Mouse (Mus musculus) stomach, embryonic 15.5 days (tissue): ENCODE measurements around the gene Fcho2. TPM values are rescaled to one million over a fixed set of nuclear protein-coding genes. Genes with fewer than 3 reads are reported as not detected.
"Not testable (repeated sequence)": the region's sequence is repeated elsewhere in the genome, so short reads cannot be mapped to it uniquely, and the experiment has no call there.

ENCODE experiments used
- ATAC-seq: fragments of 200-750 bp; cut with Nextera tagmentation; 2 replicates; pipeline ENCODE4 v1.8.0; 2017; ENCODE audit warnings: low read depth, moderate number of reproducible peaks, moderate TSS enrichment; ENCODE audit not compliant: insufficient read depth, low FRiP score
- H3K27ac ChIP-seq: fragments of 300-500 bp; sonication (generic); 2 replicates; pipeline ENCODE4 v1.5.1; 2015; ENCODE audit warnings: mild to moderate bottlenecking, inconsistent platforms
- H3K27me3 ChIP-seq: fragments of 300-500 bp; sonication (generic); replicated peaks from 2 replicates; pipeline ENCODE4 v1.6.1; 2015; ENCODE audit warnings: inconsistent platforms
- H3K36me3 ChIP-seq: fragments of 300-500 bp; sonication (generic); 2 replicates; pipeline ENCODE4 v1.6.1; 2015; ENCODE audit warnings: inconsistent platforms
- H3K4me1 ChIP-seq: fragments of 300-500 bp; sonication (generic); 2 replicates; pipeline ENCODE4 v1.6.1; 2015; ENCODE audit warnings: inconsistent platforms
- H3K4me2 ChIP-seq: fragments of 300-500 bp; sonication (generic); 2 replicates; pipeline ENCODE4 v1.6.1; 2015; ENCODE audit warnings: mild to moderate bottlenecking, inconsistent platforms
- H3K4me3 ChIP-seq: fragments of 300-500 bp; sonication (generic); replicated peaks from 2 replicates; pipeline ENCODE4 v1.5.1; 2015; ENCODE audit warnings: inconsistent platforms
- H3K9ac ChIP-seq: fragments of 300-500 bp; sonication (generic); 2 replicates; pipeline ENCODE4 v1.6.1; 2015; ENCODE audit warnings: inconsistent platforms
- H3K9me3 ChIP-seq: fragments of 300-500 bp; sonication (generic); 2 replicates; pipeline ENCODE4 v1.6.1; 2016; ENCODE audit warnings: inconsistent platforms
- WGBS: fragments of 180-500 bp; shearing (Covaris S2); methylation state at CpG from one replicate; pipeline ENCODE4 v1.1.7; 2015; 5-methylcytosine and 5-hydroxymethylcytosine counted together
- polyA plus RNA-seq: library from polyadenylated mRNA; unstranded; fragments of >200 nt; fragmentation: Nextera tagmentation; extraction: Ambion mirVana; gene quantifications from 2 replicates; pipeline ENCODE4 v1.2.1, GENCODE M21; 2015

Gene Fcho2
- 41.6 and 47.8 TPM in 2 replicates for polyA plus RNA-seq

GRCm38 (mm10) chr13:98815147-98815785 is at the start of gene Fcho2:
TSS of gene Fcho2 (minus strand) at chr13:98815449.
- peak within 1 kb of the TSS; percentile 73 for H3K4me3 ChIP-seq
- no peaks in the 10 kb centered on the region for H3K27me3 ChIP-seq
- WGBS, result under 1% methylated on average over 42 of the region's 61 CpGs
- peaks cover 15% of the 10 kb centered on the region; the same call in 1 of the 2 replicates for H3K4me1 ChIP-seq
- H3K36me3 ChIP-seq, result no peaks in the 10 kb centered on the region
- peak within 1 kb of the TSS; percentile 97 for H3K27ac ChIP-seq
- peak within 1 kb of the TSS; percentile 53 for H3K4me2 ChIP-seq
- peak within 1 kb of the TSS; percentile 70 for H3K9ac ChIP-seq
- ATAC-seq, result peak; percentile 97
- H3K9me3 ChIP-seq, result no peaks in the 10 kb centered on the region

GRCm38 (mm10) chr13:98855291-98855690 is 40.0 kb upstream of the Fcho2 start:
- H3K4me1 ChIP-seq, result no peaks in the 10 kb centered on the region
- H3K27me3 ChIP-seq, result no peaks in the 10 kb centered on the region
- peaks cover 54% of the 10 kb centered on the region for H3K36me3 ChIP-seq
- 92% methylated on average over 8 of the region's 8 CpGs for WGBS
- H3K9me3 ChIP-seq, result no peaks in the 10 kb centered on the region
- no peak for ATAC-seq
- H3K27ac ChIP-seq, result no peak overlapping the region
- no peak overlapping the region for H3K4me3 ChIP-seq
- no peak overlapping the region for H3K9ac ChIP-seq
- no peak overlapping the region for H3K4me2 ChIP-seq

- Histone ChIP-seq H3K4me1 (no peaks in the 10 kb centered on the region), H3K27me3 (no peaks in the 10 kb centered on the region), H3K4me2 (no peak overlapping the region), H3K9me3 (no peaks in the 10 kb centered on the region), H3K9ac (no peak overlapping the region), H3K27ac (no peak overlapping the region), H3K36me3 (peaks cover 13% of the 10 kb centered on the region; the same call in 1 of the 2 replicates), H3K4me3 (no peak overlapping the region)
- 65% methylated on average over 1 of the region's 1 CpGs for WGBS
- ATAC-seq, result no peak
These were observed 30.5 kb upstream of the Fcho2 start for GRCm38 (mm10) chr13:98845794-98846193.

- Histone ChIP-seq H3K36me3 (peaks cover 11% of the 10 kb centered on the region), H3K4me3 (no peak overlapping the region), H3K27ac (no peak overlapping the region), H3K9me3 (no peaks in the 10 kb centered on the region), H3K4me2 (no peak overlapping the region), H3K9ac (no peak overlapping the region), H3K4me1 (no peaks in the 10 kb centered on the region), H3K27me3 (no peaks in the 10 kb centered on the region)
- no peak for ATAC-seq
- 88% methylated on average over 6 of the region's 6 CpGs for WGBS
These were observed 21.3 kb upstream of the Fcho2 start for GRCm38 (mm10) chr13:98836423-98837088.

GRCm38 (mm10) chr13:98835740-98836139 is 20.5 kb upstream of the Fcho2 start:
- H3K4me2 ChIP-seq, result no peak overlapping the region
- H3K27ac ChIP-seq, result no peak overlapping the region
- H3K4me1 ChIP-seq, result no peaks in the 10 kb centered on the region
- no peak for ATAC-seq
- H3K27me3 ChIP-seq, result no peaks in the 10 kb centered on the region
- H3K4me3 ChIP-seq, result no peak overlapping the region
- H3K9me3 ChIP-seq, result no peaks in the 10 kb centered on the region
- H3K36me3 ChIP-seq, result peaks cover 11% of the 10 kb centered on the region
- WGBS, result 87% methylated on average over 5 of the region's 5 CpGs
- no peak overlapping the region for H3K9ac ChIP-seq

GRCm38 (mm10) chr13:98834723-98835122 is 19.5 kb upstream of the Fcho2 start:
- ATAC-seq, result no peak
- Histone ChIP-seq H3K36me3 (peaks cover 6% of the 10 kb centered on the region; the same call in 1 of the 2 replicates), H3K9me3 (no peaks in the 10 kb centered on the region), H3K9ac (no peak overlapping the region), H3K4me3 (no peak overlapping the region), H3K4me1 (no peaks in the 10 kb centered on the region), H3K27me3 (no peaks in the 10 kb centered on the region), H3K4me2 (no peak overlapping the region), H3K27ac (no peak overlapping the region)
- 80% methylated on average over 3 of the region's 3 CpGs for WGBS

GRCm38 (mm10) chr13:98834199-98834598 is 18.9 kb upstream of the Fcho2 start:
- Histone ChIP-seq H3K36me3 (peaks cover 3% of the 10 kb centered on the region; the same call in 1 of the 2 replicates), H3K9ac (no peak overlapping the region), H3K4me1 (no peaks in the 10 kb centered on the region), H3K27ac (no peak overlapping the region), H3K9me3 (no peaks in the 10 kb centered on the region), H3K27me3 (no peaks in the 10 kb centered on the region), H3K4me3 (no peak overlapping the region), H3K4me2 (no peak overlapping the region)
- WGBS, result 38% methylated on average over 1 of the region's 1 CpGs
- ATAC-seq, result no peak

- H3K4me1 ChIP-seq, result no peaks in the 10 kb centered on the region
- H3K4me2 ChIP-seq, result no peak overlapping the region
- peaks cover 3% of the 10 kb centered on the region; the same call in 1 of the 2 replicates for H3K36me3 ChIP-seq
- H3K27me3 ChIP-seq, result no peaks in the 10 kb centered on the region
- no peak overlapping the region for H3K9ac ChIP-seq
- ATAC-seq, result no peak
- WGBS, result 67% methylated on average over 10 of the region's 10 CpGs
- H3K4me3 ChIP-seq, result no peak overlapping the region
- H3K9me3 ChIP-seq, result no peaks in the 10 kb centered on the region
- no peak overlapping the region for H3K27ac ChIP-seq
These were observed 17.5 kb upstream of the Fcho2 start for GRCm38 (mm10) chr13:98832451-98833450.

GRCm38 (mm10) chr13:98829026-98829425 is 13.8 kb upstream of the Fcho2 start:
- H3K36me3 ChIP-seq, H3K4me1 ChIP-seq, H3K27ac ChIP-seq, H3K27me3 ChIP-seq, H3K4me2 ChIP-seq, ATAC-seq, H3K9ac ChIP-seq, H3K9me3 ChIP-seq, H3K4me3 ChIP-seq: not testable (repeated sequence)
- WGBS, result 96% methylated on average over 6 of the region's 6 CpGs

- no peaks in the 10 kb centered on the region for H3K9me3 ChIP-seq
- H3K9ac ChIP-seq, result no peak overlapping the region
- no peaks in the 10 kb centered on the region for H3K36me3 ChIP-seq
- no peak overlapping the region for H3K4me3 ChIP-seq
- WGBS, result 70% methylated on average over 4 of the region's 4 CpGs
- H3K27me3 ChIP-seq, result no peaks in the 10 kb centered on the region
- no peak overlapping the region for H3K4me2 ChIP-seq
- no peak overlapping the region for H3K27ac ChIP-seq
- no peak for ATAC-seq
- H3K4me1 ChIP-seq, result no peaks in the 10 kb centered on the region
These were observed 10.3 kb upstream of the Fcho2 start for GRCm38 (mm10) chr13:98825574-98825973.

- peaks cover 8% of the 10 kb centered on the region; the same call in 1 of the 2 replicates for H3K4me1 ChIP-seq
- H3K9me3 ChIP-seq, result no peaks in the 10 kb centered on the region
- no peaks in the 10 kb centered on the region for H3K36me3 ChIP-seq
- WGBS, result 54% methylated on average over 2 of the region's 2 CpGs
- peak overlapping the region; percentile 68; the same call in 1 of the 2 replicates for H3K27ac ChIP-seq
- no peak for ATAC-seq
- no peak overlapping the region for H3K4me3 ChIP-seq
- no peak overlapping the region for H3K9ac ChIP-seq
- no peak overlapping the region for H3K4me2 ChIP-seq
- H3K27me3 ChIP-seq, result no peaks in the 10 kb centered on the region
These were observed 3.8 kb upstream of the Fcho2 start for GRCm38 (mm10) chr13:98819094-98819493.
